Mouse (Mus musculus) hematopoietic stem cell, adult 5-6 weeks (primary cell): ENCODE measurements around the gene Syvn1. TPM values are rescaled to one million over a fixed set of nuclear protein-coding genes. Genes with fewer than 3 reads are reported as not detected.
A peak's percentile ranks its signal among the peaks of the same experiment; 100 is the strongest.

ENCODE experiments used
- ATAC-seq, 2 experiments: fragments of 125-278 bp in 1 of 2; replicated peaks in 1 of 2; 2 replicates each; pipeline ENCODE4 v1.8.0; 2016 to 2017; ENCODE audit warnings: inconsistent platforms in 2 of 2, mild to moderate bottlenecking in 2 of 2, moderate number of reproducible peaks in 2 of 2, low read depth in 1 of 2, moderate TSS enrichment in 1 of 2; ENCODE audit not compliant: low FRiP score in 2 of 2, poor library complexity in 2 of 2, severe bottlenecking in 2 of 2, insufficient read depth in 1 of 2, low TSS enrichment in 1 of 2
- total RNA-seq: library from RNA; stranded (forward); fragments of 172-1452, 232-1000 nt; gene quantifications from 2 replicates; pipeline ENCODE4 v1.2.3, GENCODE M21; 2017

Gene Syvn1
- total RNA-seq, 1 experiment from 2014 or later = 7.0 TPM

DNA sequence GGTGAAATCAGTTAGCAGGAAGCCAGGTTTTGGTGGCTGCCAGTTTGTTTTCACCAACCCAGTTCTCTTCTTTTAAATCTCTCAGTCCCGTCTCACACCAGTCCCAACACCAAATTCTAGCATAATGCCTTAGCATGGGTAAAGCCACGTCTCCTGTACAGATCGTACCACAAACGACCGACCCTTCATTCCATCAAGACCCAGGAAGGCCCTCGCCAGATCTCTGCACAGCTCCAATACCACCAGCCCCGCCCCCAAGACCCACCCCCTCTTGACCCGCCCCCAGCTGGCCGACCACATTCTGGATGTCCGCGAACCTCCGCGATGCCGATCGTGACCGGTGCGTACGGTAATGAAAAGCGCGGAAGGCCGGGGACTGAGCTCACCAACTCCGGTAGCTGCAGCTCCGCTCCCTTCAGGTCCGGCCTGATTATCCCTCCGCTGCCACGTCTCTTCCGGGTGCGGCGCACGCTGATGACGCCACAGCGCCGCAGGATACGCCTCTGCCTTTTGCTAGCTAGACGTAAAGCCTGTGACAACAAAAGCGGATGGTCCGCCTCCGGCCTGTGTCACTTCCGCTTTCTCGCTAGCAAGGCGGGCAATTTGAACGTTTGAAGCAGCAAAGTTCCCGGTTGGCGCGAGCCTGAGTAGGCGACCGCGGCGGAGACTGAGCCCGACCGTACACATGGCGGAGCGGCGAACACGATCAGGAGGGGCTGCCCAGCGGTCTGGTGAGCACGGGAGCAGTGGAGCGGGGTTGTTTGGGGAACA, 38.3 kb downstream of the Syvn1 start, which contains the start of the genes Zfpl1 and Cdca5:
TSS of gene Zfpl1 (minus strand) at position 479 of the 771 bp plus-strand sequence.
TSS of gene Cdca5 (plus strand) at position 506 of the 771 bp plus-strand sequence.
- ATAC-seq = peak; percentile 84 to 97

DNA sequence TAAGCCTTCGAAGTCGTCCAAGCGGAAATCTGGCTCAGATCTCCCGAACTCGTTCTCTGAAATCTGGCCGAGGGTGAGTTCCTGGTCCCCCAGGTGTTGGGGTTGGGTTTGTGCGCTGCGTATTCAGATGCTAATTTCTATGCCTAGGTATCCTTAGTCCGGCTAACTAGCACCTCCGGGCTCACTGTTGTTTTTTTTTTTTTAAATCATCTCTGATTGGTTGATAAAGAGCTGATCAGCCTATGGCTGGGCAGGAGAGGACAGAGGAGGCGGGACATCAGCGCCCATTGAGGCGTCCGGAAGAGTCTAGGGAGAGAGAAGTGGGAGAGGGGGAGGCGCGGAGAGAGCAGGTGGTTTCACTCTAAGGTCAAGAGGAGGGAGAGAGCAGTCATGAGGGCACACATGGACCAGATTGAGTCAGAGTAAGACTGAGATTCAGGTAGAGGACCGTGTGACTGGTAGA, 39.1 kb downstream of the Syvn1 start:
- ATAC-seq = peak; percentile 62 to 74

GRCm38 (mm10) chr19:6088841-6089240, 42.5 kb downstream of the Syvn1 start:
- no peak for ATAC-seq

DNA sequence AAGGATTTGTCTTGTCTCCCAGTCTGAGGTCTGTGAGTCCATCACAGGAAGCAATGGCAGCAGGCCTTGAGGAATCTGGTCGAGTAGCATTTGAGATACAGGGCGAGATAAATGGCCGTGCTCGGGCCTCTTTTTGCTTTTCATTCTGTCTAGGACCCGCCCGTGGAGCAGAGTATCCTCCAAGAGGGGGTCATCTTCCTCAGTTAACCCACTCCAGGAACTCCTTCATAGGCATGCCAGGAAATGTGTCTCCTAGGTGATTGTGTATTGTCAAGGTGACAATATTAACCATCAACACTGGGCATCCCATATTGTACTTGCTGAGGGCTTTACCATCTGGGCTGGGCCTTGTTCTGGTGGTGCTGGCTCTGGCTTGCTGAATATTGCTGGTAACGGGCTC, 47.7 kb downstream of the Syvn1 start, which contains the start of gene AC131692.1:
TSS of gene AC131692.1 (plus strand) at position 301 of the 400 bp plus-strand sequence.
- ATAC-seq = no peak

DNA sequence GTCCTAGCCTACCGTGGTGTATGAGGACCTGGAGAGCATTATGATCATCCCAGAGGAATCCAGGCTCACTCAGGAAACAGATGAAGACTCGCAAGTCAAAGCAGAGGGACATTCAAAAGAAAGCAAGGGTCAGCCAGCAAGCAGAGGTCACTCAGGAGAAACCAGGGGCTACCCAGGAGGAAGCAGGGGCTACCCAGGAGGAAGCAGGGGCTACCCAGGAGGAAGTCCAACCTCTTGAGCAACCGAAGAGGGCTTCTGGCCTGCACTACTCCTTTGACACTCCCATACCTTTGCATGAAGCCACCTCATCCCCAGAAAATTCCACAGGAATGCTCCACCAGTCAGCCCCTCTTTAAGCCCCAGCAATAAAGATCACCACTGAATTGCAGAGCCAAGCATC, 51.5 kb downstream of the Syvn1 start:
- ATAC-seq = no peak

DNA sequence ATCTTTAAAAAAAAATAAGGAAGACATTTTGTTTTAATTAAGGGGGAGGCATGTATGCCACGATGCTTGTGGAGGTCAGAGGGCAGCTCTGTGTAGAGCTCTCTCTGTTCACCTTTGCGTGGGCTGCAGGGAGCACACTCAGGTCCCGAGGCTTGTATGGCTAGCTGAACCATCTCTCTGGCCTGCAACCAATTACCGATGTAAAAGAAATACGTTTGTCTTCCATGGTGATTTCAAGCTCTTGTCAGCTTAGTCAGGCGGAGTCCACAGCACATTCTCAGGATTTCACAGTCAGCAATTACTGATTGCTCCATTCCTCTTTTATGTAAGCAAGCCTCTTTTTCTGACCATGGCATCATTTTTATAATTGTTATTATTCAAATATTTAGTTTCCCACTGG, 54.8 kb downstream of the Syvn1 start:
- no peak for ATAC-seq

DNA sequence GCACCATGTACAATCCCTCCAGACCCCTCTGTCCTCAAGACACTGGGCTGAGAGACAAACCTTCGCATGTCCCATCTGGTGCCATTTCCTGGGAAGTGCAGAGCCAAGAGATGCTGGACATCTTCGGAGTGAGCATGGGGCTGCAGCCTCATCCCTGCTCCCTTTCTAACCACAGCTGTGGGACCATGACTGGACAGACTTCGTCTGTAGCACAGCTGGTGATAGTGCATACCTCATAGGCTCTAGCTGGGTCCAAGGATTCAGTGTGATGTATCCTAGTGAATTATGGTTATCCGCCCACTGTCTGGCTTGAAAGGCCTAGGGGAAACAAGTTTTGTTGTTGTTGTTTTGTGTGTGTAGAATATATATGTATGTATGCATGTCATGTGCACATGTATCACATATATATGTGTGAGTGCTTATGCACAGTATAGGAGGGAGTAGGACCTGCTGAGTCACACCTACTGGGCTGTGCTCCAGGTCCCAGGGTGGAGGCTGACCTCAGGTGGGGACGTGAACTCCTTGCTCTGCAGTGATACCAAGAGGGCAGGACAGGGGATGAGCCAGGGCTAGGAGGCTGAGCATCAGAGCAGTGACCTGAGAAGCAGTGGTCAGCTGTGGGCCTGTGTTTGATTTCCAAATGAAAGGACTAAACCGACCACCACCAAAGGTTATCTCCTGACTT, 55.9 kb downstream of the Syvn1 start:
- no peak for ATAC-seq

Other genes with a start within 250 kb of the Syvn1 start
- 26.4 and 31.8 TPM in 2 replicates for gene Frmd8, start 171.3 kb upstream of the Syvn1 start, total RNA-seq
- gene Slc25a45, start 168.8 kb upstream of the Syvn1 start, total RNA-seq = 48.1 and 60.3 TPM in 2 replicates
- 2.4 and 2.6 TPM in 2 replicates for gene Tigd3, start 152.4 kb upstream of the Syvn1 start, total RNA-seq
- gene Dpf2, start 133.6 kb upstream of the Syvn1 start, total RNA-seq = 121 and 154 TPM in 2 replicates
- 0.25 TPM in 1 of 2 replicates, not detected in the other for gene Cdc42ep2, start 121.8 kb upstream of the Syvn1 start, total RNA-seq
- 39.6 and 68.5 TPM in 2 replicates for gene Pola2, start 82.4 kb upstream of the Syvn1 start, total RNA-seq
- gene Slc22a20, start 60.4 kb upstream of the Syvn1 start, total RNA-seq = not detected in 2 replicates
- 32.4 and 37.5 TPM in 2 replicates for gene Capn1, start 30.7 kb upstream of the Syvn1 start, total RNA-seq
- 37.0 and 38.9 TPM in 2 replicates for gene Mrpl49, start 11.2 kb downstream of the Syvn1 start, total RNA-seq
- gene Fau, start 11.3 kb downstream of the Syvn1 start, total RNA-seq = 1,306 and 2,041 TPM in 2 replicates
- gene Znhit2, start 14.6 kb downstream of the Syvn1 start, total RNA-seq = 8.3 and 11.5 TPM in 2 replicates
- 1.3 and 3.0 TPM in 2 replicates for gene Tm7sf2, start 21.8 kb downstream of the Syvn1 start, total RNA-seq
- 46.8 and 52.8 TPM in 2 replicates for gene Vps51, start 30.7 kb downstream of the Syvn1 start, total RNA-seq
- gene Tmem262, start 33.5 kb downstream of the Syvn1 start, total RNA-seq = not detected in 2 replicates
- not detected in 2 replicates for gene Gm28374, start 35.7 kb downstream of the Syvn1 start, total RNA-seq
- gene Zfpl1, start 38.4 kb downstream of the Syvn1 start, total RNA-seq = 23.5 and 68.8 TPM in 2 replicates
- gene Cdca5, start 38.4 kb downstream of the Syvn1 start, total RNA-seq = 25.8 and 26.8 TPM in 2 replicates
- gene AC131692.1, start 47.8 kb downstream of the Syvn1 start, total RNA-seq = 1.3 and 1.5 TPM in 2 replicates
- gene Naaladl1, start 59.2 kb downstream of the Syvn1 start, total RNA-seq = 0.13 TPM in 1 of 2 replicates, not detected in the other
- 5.0 and 6.8 TPM in 2 replicates for gene Sac3d1, start 72.1 kb downstream of the Syvn1 start, total RNA-seq
- 3.4 and 13.4 TPM in 2 replicates for gene Snx15, start 81.7 kb downstream of the Syvn1 start, total RNA-seq
- 3.3 and 5.6 TPM in 2 replicates for gene Batf2, start 94.4 kb downstream of the Syvn1 start, total RNA-seq
- gene Arl2, start 95.0 kb downstream of the Syvn1 start, total RNA-seq = 24.9 and 37.0 TPM in 2 replicates
- gene Majin, start 137.8 kb downstream of the Syvn1 start, total RNA-seq = not detected in 2 replicates
- 1.3 TPM in 1 of 2 replicates, not detected in the other for gene Gpha2, start 179.8 kb downstream of the Syvn1 start, total RNA-seq
- 5.5 and 6.2 TPM in 2 replicates for gene Ppp2r5b, start 189.3 kb downstream of the Syvn1 start, total RNA-seq
- 9.5 and 10.6 TPM in 2 replicates for gene Atg2a, start 195.1 kb downstream of the Syvn1 start, total RNA-seq
- 18.4 and 28.4 TPM in 2 replicates for gene Ehd1, start 230.1 kb downstream of the Syvn1 start, total RNA-seq